Mouse (Mus musculus): ENCODE results near the gene Cd79b. TPM values are rescaled to one million over a fixed set of nuclear protein-coding genes. Genes with fewer than 3 reads are reported as not detected.

The Cd79b gene
- polyA plus RNA-seq, 1 experiment from 2014 or later, result 5.3 TPM

GRCm38 (mm10) chr11:106316416-106316815, 1.9 kb upstream of the Cd79b start:
- 61% methylated on average over 1 of the region's 1 CpGs for WGBS (ENCODE audit: insufficient replicate concordance)
- peaks cover 15% of the 10 kb centered on the region for H3K4me1 ChIP-seq
- H3K36me3 ChIP-seq, result no peaks in the 10 kb centered on the region
- no peak overlapping the region for H3K9ac ChIP-seq
- H3K27ac ChIP-seq, result no peak overlapping the region
- no peak for ATAC-seq
- H3K9me3 ChIP-seq (replicated peaks), result no peaks in the 10 kb centered on the region
- 0 out of 2 replicates have a peak, but pooled peaks cover 4% of the 10 kb centered on the region for H3K27me3 ChIP-seq (replicated peaks)
- no peak overlapping the region for H3K4me2 ChIP-seq
- H3K4me3 ChIP-seq, result no peak overlapping the region

GRCm38 (mm10) chr11:106313533-106313932, 1.0 kb downstream of the Cd79b start:
- Histone ChIP-seq H3K4me3 (no peak overlapping the region), H3K27ac (no peak overlapping the region)
- 30% methylated on average over 5 of the region's 5 CpGs for WGBS (ENCODE audit: insufficient replicate concordance)

GRCm38 (mm10) chr11:106310123-106310522, 4.4 kb downstream of the Cd79b start:
- Histone ChIP-seq H3K27me3 (replicated peaks) (0 out of 2 replicates have a peak, but pooled peaks cover 4% of the 10 kb centered on the region), H3K9ac (no peak overlapping the region), H3K36me3 (no peaks in the 10 kb centered on the region), H3K4me3 (no peak overlapping the region), H3K4me2 (no peak overlapping the region), H3K4me1 (peaks cover 12% of the 10 kb centered on the region), H3K9me3 (replicated peaks) (no peaks in the 10 kb centered on the region), H3K27ac (no peak overlapping the region)
- WGBS (ENCODE audit: insufficient replicate concordance), result 68% methylated on average over 5 of the region's 5 CpGs
- no peak for ATAC-seq

More at GRCm38 (mm10) chr11:106313533-106313932, 1.0 kb downstream of the Cd79b start:
- H3K36me3 ChIP-seq, result no peaks in the 10 kb centered on the region
- no peaks in the 10 kb centered on the region for H3K9me3 ChIP-seq (replicated peaks)
- no peak overlapping the region for H3K9ac ChIP-seq
- no peak for ATAC-seq
- peak overlapping the region; percentile 36 for H3K4me2 ChIP-seq
- H3K4me1 ChIP-seq, result peaks cover 15% of the 10 kb centered on the region
- 0 out of 2 replicates have a peak, but pooled peaks cover 4% of the 10 kb centered on the region for H3K27me3 ChIP-seq (replicated peaks)

DNA sequence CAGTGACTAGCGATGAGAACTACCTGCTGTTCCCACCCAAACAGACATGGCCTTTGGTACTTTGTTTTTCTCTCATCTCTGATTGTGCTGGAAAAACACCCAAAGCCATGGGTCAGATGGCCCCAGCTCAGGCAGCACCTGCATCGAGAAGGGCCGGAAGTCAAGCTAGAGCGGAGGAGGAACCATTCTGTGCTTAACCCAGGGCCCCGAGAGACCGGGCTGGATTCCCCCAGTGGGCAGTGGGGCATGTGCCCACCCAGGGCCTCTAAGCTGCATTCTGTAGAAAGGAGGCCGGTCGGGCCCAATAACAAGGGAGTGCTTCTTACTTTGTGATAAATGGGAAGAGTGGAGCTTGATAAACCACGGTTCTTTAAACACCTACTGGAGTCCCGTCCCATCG, 6.4 kb downstream of the Cd79b start:
- Histone ChIP-seq H3K4me3 (no peak overlapping the region), H3K36me3 (no peaks in the 10 kb centered on the region), H3K27me3 (replicated peaks) (0 out of 2 replicates have a peak, but pooled peaks cover 4% of the 10 kb centered on the region), H3K27ac (no peak overlapping the region), H3K4me1 (no peaks in the 10 kb centered on the region), H3K4me2 (no peak overlapping the region), H3K9me3 (replicated peaks) (no peaks in the 10 kb centered on the region), H3K9ac (no peak overlapping the region)
- WGBS (ENCODE audit: insufficient replicate concordance), result 60% methylated on average over 11 of the region's 11 CpGs
- no peak for ATAC-seq

DNA sequence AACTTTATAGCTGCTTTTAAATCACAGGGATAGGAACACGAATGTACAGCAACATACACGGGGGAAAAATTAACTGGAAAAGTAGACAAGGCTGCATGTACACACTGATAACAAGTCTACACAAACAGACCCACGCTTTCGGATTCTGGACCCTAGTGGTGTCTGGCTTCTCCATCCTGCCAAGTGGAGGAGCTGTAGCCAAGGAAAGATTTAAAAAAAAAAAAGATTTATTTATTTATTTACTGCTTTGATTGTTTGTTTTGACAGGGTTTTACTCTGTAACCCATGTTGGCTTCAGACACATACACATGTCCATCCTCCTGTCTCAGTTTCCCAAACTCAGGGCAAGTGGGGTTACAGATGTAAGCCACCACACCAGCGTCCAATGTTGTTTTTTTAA, 7.1 kb downstream of the Cd79b start:
- H3K4me3 ChIP-seq, result no peak overlapping the region
- ATAC-seq, result no peak

GRCm38 (mm10) chr11:106306758-106307157, 7.8 kb downstream of the Cd79b start:
- H3K9ac ChIP-seq, result no peak overlapping the region
- ATAC-seq, result no peak
- H3K27me3 ChIP-seq (replicated peaks), result no peaks in the 10 kb centered on the region
- H3K9me3 ChIP-seq (replicated peaks), result no peaks in the 10 kb centered on the region
- H3K36me3 ChIP-seq, result no peaks in the 10 kb centered on the region
- no peak overlapping the region for H3K27ac ChIP-seq
- 79% methylated on average over 9 of the region's 9 CpGs for WGBS (ENCODE audit: insufficient replicate concordance)
- H3K4me3 ChIP-seq, result no peak overlapping the region
- H3K4me1 ChIP-seq, result no peaks in the 10 kb centered on the region
- no peak overlapping the region for H3K4me2 ChIP-seq

More for the DNA sequence above, 7.1 kb downstream of the Cd79b start:
- H3K9ac ChIP-seq, result no peak overlapping the region
- H3K27ac ChIP-seq, result no peak overlapping the region
- H3K4me2 ChIP-seq, result no peak overlapping the region
- no peaks in the 10 kb centered on the region for H3K9me3 ChIP-seq (replicated peaks)
- 0 out of 2 replicates have a peak, but pooled peaks cover 4% of the 10 kb centered on the region for H3K27me3 ChIP-seq (replicated peaks)
- WGBS (ENCODE audit: insufficient replicate concordance), result 63% methylated on average over 5 of the region's 5 CpGs
- H3K36me3 ChIP-seq, result no peaks in the 10 kb centered on the region
- H3K4me1 ChIP-seq, result no peaks in the 10 kb centered on the region

DNA sequence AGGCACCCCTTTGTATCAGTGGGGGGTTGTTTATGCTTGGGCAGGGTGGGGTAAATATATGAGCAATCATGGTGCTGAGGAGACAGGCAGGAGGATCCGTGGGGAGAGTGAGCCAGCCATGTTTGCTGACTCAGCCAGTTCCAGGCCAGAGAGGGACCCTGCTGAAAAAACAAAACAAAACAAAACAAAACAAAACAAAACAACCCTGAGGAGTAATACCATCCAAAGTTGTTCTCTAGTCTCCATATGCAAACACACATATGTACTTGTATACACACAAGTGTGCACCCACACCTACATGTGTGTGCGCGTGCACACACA, 8.5 kb downstream of the Cd79b start:
- Histone ChIP-seq H3K27me3 (replicated peaks) (no peaks in the 10 kb centered on the region; the same call in 1 of the 2 replicates), H3K36me3 (no peaks in the 10 kb centered on the region), H3K9ac (no peak overlapping the region), H3K4me1 (no peaks in the 10 kb centered on the region), H3K4me2 (no peak overlapping the region), H3K27ac (no peak overlapping the region), H3K4me3 (no peak overlapping the region), H3K9me3 (replicated peaks) (no peaks in the 10 kb centered on the region)
- 80% methylated on average over 3 of the region's 3 CpGs for WGBS (ENCODE audit: insufficient replicate concordance)
- ATAC-seq, result no peak

DNA sequence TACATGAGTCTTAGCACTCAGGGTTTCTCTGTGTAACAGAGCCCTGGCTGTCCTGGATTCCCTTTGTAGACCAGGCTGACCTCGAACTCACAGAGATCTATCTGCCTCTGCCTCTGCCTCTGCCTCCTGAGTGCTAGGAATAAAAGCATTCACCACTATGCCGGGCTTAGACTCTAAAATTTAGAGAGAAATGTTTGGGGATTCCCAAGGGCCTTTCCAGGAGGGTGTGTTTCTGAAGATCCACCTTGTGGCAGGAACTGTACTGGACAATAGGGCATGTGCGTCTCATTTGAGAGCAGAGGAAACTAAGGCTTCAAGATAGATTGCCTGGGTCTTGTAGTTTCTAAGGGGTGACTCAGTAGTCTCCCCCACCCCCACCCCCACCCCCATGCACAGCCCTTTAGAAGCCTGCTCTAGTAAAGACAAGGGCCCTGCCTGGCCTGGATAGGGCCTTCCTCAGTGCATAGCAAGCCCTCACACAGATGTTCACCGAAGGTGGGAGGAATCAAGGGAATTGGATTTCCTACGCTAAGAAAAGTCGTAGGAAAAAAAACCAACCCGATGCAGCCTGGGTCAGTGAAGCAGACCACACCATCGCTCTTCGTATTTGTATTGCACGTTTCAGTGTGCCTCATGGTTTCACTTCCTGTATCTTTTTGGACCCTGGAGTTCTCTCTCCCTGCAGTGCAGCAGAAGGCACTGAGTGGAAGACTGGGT, 9.1 kb downstream of the Cd79b start:
- 64% methylated on average over 10 of the region's 10 CpGs for WGBS (ENCODE audit: insufficient replicate concordance)

GRCm38 (mm10) chr11:106302634-106303033, 11.9 kb downstream of the Cd79b start:
- no peak for ATAC-seq

More for the DNA sequence above, 9.1 kb downstream of the Cd79b start:
- Histone ChIP-seq H3K4me2 (no peak overlapping the region), H3K9me3 (replicated peaks) (no peaks in the 10 kb centered on the region), H3K36me3 (no peaks in the 10 kb centered on the region), H3K4me3 (no peak overlapping the region), H3K27ac (no peak overlapping the region), H3K27me3 (replicated peaks) (no peaks in the 10 kb centered on the region; the same call in 1 of the 2 replicates), H3K4me1 (no peaks in the 10 kb centered on the region), H3K9ac (no peak overlapping the region)
- no peak for ATAC-seq

GRCm38 (mm10) chr11:106301765-106302164, 12.8 kb downstream of the Cd79b start, which contains the start of gene Gh:
Gene Gh (minus strand): TSS chr11:106301865.
- H3K9me3 ChIP-seq (replicated peaks), result no peaks in the 10 kb centered on the region
- no peaks in the 10 kb centered on the region for H3K36me3 ChIP-seq
- no peak within 1 kb of the TSS for H3K4me2 ChIP-seq
- H3K4me3 ChIP-seq, result no peak within 1 kb of the TSS
- H3K27me3 ChIP-seq (replicated peaks), result no peaks in the 10 kb centered on the region; the same call in 1 of the 2 replicates
- ATAC-seq, result no peak
- no peak within 1 kb of the TSS for H3K27ac ChIP-seq
- 66% methylated on average over 9 of the region's 9 CpGs for WGBS (ENCODE audit: insufficient replicate concordance)
- H3K4me1 ChIP-seq, result no peaks in the 10 kb centered on the region
- H3K9ac ChIP-seq, result no peak within 1 kb of the TSS

More at GRCm38 (mm10) chr11:106302634-106303033, 11.9 kb downstream of the Cd79b start:
- Histone ChIP-seq H3K36me3 (no peaks in the 10 kb centered on the region), H3K4me2 (no peak overlapping the region), H3K27me3 (replicated peaks) (no peaks in the 10 kb centered on the region; the same call in 1 of the 2 replicates), H3K4me3 (no peak overlapping the region), H3K9ac (no peak overlapping the region), H3K27ac (no peak overlapping the region), H3K4me1 (no peaks in the 10 kb centered on the region), H3K9me3 (replicated peaks) (no peaks in the 10 kb centered on the region)
- WGBS (ENCODE audit: insufficient replicate concordance), result 7% methylated on average over 2 of the region's 2 CpGs

GRCm38 (mm10) chr11:106291861-106292260, 22.7 kb downstream of the Cd79b start:
- no peaks in the 10 kb centered on the region for H3K9me3 ChIP-seq (replicated peaks)
- no peaks in the 10 kb centered on the region for H3K4me1 ChIP-seq
- H3K9ac ChIP-seq, result no peak overlapping the region
- no peak overlapping the region for H3K4me2 ChIP-seq
- no peak for ATAC-seq
- H3K36me3 ChIP-seq, result no peaks in the 10 kb centered on the region
- no peak overlapping the region for H3K4me3 ChIP-seq
- H3K27ac ChIP-seq, result no peak overlapping the region
- no peaks in the 10 kb centered on the region for H3K27me3 ChIP-seq (replicated peaks)
- WGBS (ENCODE audit: insufficient replicate concordance), result 69% methylated on average over 2 of the region's 2 CpGs

- Histone ChIP-seq H3K4me3 (no peak overlapping the region), H3K36me3 (no peaks in the 10 kb centered on the region), H3K9ac (no peak overlapping the region), H3K27ac (no peak overlapping the region), H3K9me3 (replicated peaks) (no peaks in the 10 kb centered on the region), H3K4me1 (no peaks in the 10 kb centered on the region), H3K27me3 (replicated peaks) (0 out of 2 replicates have a peak, but pooled peaks cover 5% of the 10 kb centered on the region), H3K4me2 (no peak overlapping the region)
- ATAC-seq, result no peak
- 75% methylated on average over 5 of the region's 5 CpGs for WGBS (ENCODE audit: insufficient replicate concordance)
Measured at GRCm38 (mm10) chr11:106290376-106290775, 24.2 kb downstream of the Cd79b start.
